Mouse (Mus musculus) limb, embryonic 11.5 days (tissue): ENCODE measurements around the gene Ajap1. TPM values are rescaled to one million over a fixed set of nuclear protein-coding genes. Genes with fewer than 3 reads are reported as not detected.

ENCODE experiments used
- ATAC-seq: fragments of 200-750 bp; cut with Nextera tagmentation; 2 replicates; pipeline ENCODE4 v1.8.0; 2017; ENCODE audit warnings: low read depth; ENCODE audit not compliant: insufficient number of reproducible peaks, low FRiP score, low TSS enrichment
- DNase-seq: peaks from one replicate; pipeline ENCODE4 v3.0.0-alpha.2; 2015; ENCODE audit warnings: low spot score
- H3K27ac ChIP-seq: fragments of 300-500 bp; sonication (generic); replicated peaks from 2 replicates; pipeline ENCODE4 v1.5.1; 2014; ENCODE audit warnings: low read depth, mild to moderate bottlenecking, low read length
- H3K27me3 ChIP-seq: fragments of 300-500 bp; sonication (generic); 2 replicates; pipeline ENCODE4 v1.6.1; 2014; ENCODE audit warnings: mild to moderate bottlenecking, low read length, mixed read lengths; ENCODE audit not compliant: control insufficient read depth, insufficient read depth
- H3K36me3 ChIP-seq: fragments of 300-500 bp; sonication (generic); 2 replicates; pipeline ENCODE4 v1.6.1; 2014; ENCODE audit warnings: mild to moderate bottlenecking, low read length, moderate library complexity, mixed read lengths; ENCODE audit not compliant: control insufficient read depth, insufficient read depth
- H3K4me1 ChIP-seq: fragments of 300-500 bp; sonication (generic); 2 replicates; pipeline ENCODE4 v1.6.1; 2014; ENCODE audit warnings: low read length, mixed read lengths; ENCODE audit not compliant: control insufficient read depth, insufficient read depth
- H3K4me2 ChIP-seq: fragments of 300-500 bp; sonication (generic); 2 replicates; pipeline ENCODE4 v1.6.1; 2014; ENCODE audit warnings: low read depth, mild to moderate bottlenecking, moderate library complexity; ENCODE audit not compliant: severe bottlenecking
- H3K4me3 ChIP-seq: fragments of 300-500 bp; sonication (generic); 2 replicates; pipeline ENCODE4 v1.5.1; 2014; ENCODE audit warnings: low read depth, low read length
- H3K9ac ChIP-seq: fragments of 300-500 bp; sonication (generic); 2 replicates; pipeline ENCODE4 v1.6.1; 2014; ENCODE audit warnings: mild to moderate bottlenecking, low read length
- H3K9me3 ChIP-seq: fragments of 300-500 bp; sonication (generic); 2 replicates; pipeline ENCODE4 v1.6.1; 2016; ENCODE audit warnings: low read length; ENCODE audit not compliant: control insufficient read depth
- WGBS: fragments of 180-500 bp; shearing (Covaris S2); extraction: QIAGEN DNeasy Blood & Tissue Kit; methylation state at CpG from one replicate; pipeline ENCODE4 v1.1.7; 2014; 5-methylcytosine and 5-hydroxymethylcytosine counted together
- polyA plus RNA-seq: library from polyadenylated mRNA; unstranded; fragments of >200 nt; fragmentation: Nextera tagmentation; extraction: Ambion mirVana; gene quantifications from 2 replicates; pipeline ENCODE4 v1.2.1, GENCODE M21; 2014

The Ajap1 gene
- polyA plus RNA-seq, 1 experiment from 2014 or later: 0.65 TPM

- no peaks in the 10 kb centered on the region for H3K9me3 ChIP-seq
- H3K27me3 ChIP-seq: no peaks in the 10 kb centered on the region
- no peak overlapping the region for H3K9ac ChIP-seq
- ATAC-seq (peak; percentile 44; the same call in 1 of the 2 replicates), DNase-seq (peak; percentile 47)
- 16% methylated on average over 10 of the region's 10 CpGs for WGBS
- no peaks in the 10 kb centered on the region for H3K36me3 ChIP-seq
- H3K4me2 ChIP-seq: no peak overlapping the region; the same call in 1 of the 2 replicates
- H3K27ac ChIP-seq: no peak overlapping the region
- peaks cover 6% of the 10 kb centered on the region for H3K4me1 ChIP-seq
- H3K4me3 ChIP-seq: no peak overlapping the region
These were observed 113.9 kb downstream of the Ajap1 start for GRCm38 (mm10) chr4:153368620-153369159.

GRCm38 (mm10) chr4:153360868-153361545 is 121.6 kb downstream of the Ajap1 start:
- H3K9me3 ChIP-seq: no peaks in the 10 kb centered on the region
- no peaks in the 10 kb centered on the region for H3K27me3 ChIP-seq
- no peak overlapping the region for H3K4me3 ChIP-seq
- H3K4me1 ChIP-seq: 0 out of 2 replicates have a peak, but pooled peaks cover 2% of the 10 kb centered on the region
- no peak for ATAC-seq
- H3K36me3 ChIP-seq: no peaks in the 10 kb centered on the region
- DNase-seq: no peak
- H3K27ac ChIP-seq: no peak overlapping the region
- 33% methylated on average over 13 of the region's 13 CpGs for WGBS
- no peak overlapping the region for H3K4me2 ChIP-seq
- no peak overlapping the region for H3K9ac ChIP-seq

- no peaks in the 10 kb centered on the region for H3K36me3 ChIP-seq
- ATAC-seq: no peak
These were observed 124.4 kb downstream of the Ajap1 start for GRCm38 (mm10) chr4:153358243-153358550.

GRCm38 (mm10) chr4:153357539-153358242 is 124.9 kb downstream of the Ajap1 start:
- H3K27ac ChIP-seq: no peak overlapping the region

More at GRCm38 (mm10) chr4:153358243-153358550, 124.4 kb downstream of the Ajap1 start:
- no peak overlapping the region for H3K9ac ChIP-seq
- 0 out of 2 replicates have a peak, but pooled peaks cover 2% of the 10 kb centered on the region for H3K4me1 ChIP-seq
- DNase-seq: no peak
- H3K4me2 ChIP-seq: no peak overlapping the region
- no peak overlapping the region for H3K4me3 ChIP-seq
- no peaks in the 10 kb centered on the region for H3K9me3 ChIP-seq
- no peak overlapping the region for H3K27ac ChIP-seq
- WGBS: 82% methylated on average over 7 of the region's 7 CpGs
- H3K27me3 ChIP-seq: no peaks in the 10 kb centered on the region

GRCm38 (mm10) chr4:153356236-153356635 is 126.4 kb downstream of the Ajap1 start:
- Histone ChIP-seq H3K4me3 (no peak overlapping the region), H3K9me3 (no peaks in the 10 kb centered on the region), H3K27me3 (no peaks in the 10 kb centered on the region), H3K4me2 (no peak overlapping the region), H3K9ac (no peak overlapping the region), H3K27ac (no peak overlapping the region), H3K36me3 (no peaks in the 10 kb centered on the region), H3K4me1 (no peaks in the 10 kb centered on the region)
- DNase-seq (no peak), ATAC-seq (no peak)
- WGBS: 90% methylated on average over 4 of the region's 4 CpGs

More at GRCm38 (mm10) chr4:153357539-153358242, 124.9 kb downstream of the Ajap1 start:
- Histone ChIP-seq H3K36me3 (no peaks in the 10 kb centered on the region), H3K9me3 (no peaks in the 10 kb centered on the region), H3K4me3 (no peak overlapping the region), H3K27me3 (no peaks in the 10 kb centered on the region), H3K4me2 (no peak overlapping the region), H3K4me1 (0 out of 2 replicates have a peak, but pooled peaks cover 2% of the 10 kb centered on the region), H3K9ac (no peak overlapping the region)
- 51% methylated on average over 9 of the region's 9 CpGs for WGBS
- ATAC-seq (no peak), DNase-seq (peak; percentile 91)

GRCm38 (mm10) chr4:153344999-153345398 is 137.6 kb downstream of the Ajap1 start:
- Histone ChIP-seq H3K27ac (no peak overlapping the region), H3K4me2 (no peak overlapping the region), H3K9ac (no peak overlapping the region), H3K27me3 (no peaks in the 10 kb centered on the region), H3K36me3 (no peaks in the 10 kb centered on the region), H3K9me3 (peaks cover 2% of the 10 kb centered on the region; the same call in 1 of the 2 replicates), H3K4me3 (no peak overlapping the region), H3K4me1 (no peaks in the 10 kb centered on the region)
- DNase-seq: no peak
- ATAC-seq: no peak
- WGBS: 95% methylated on average over 3 of the region's 3 CpGs

- Histone ChIP-seq H3K4me3 (no peak overlapping the region), H3K9ac (no peak overlapping the region), H3K4me2 (no peak overlapping the region), H3K27me3 (no peaks in the 10 kb centered on the region), H3K9me3 (0 out of 2 replicates have a peak, but pooled peaks cover 2% of the 10 kb centered on the region), H3K36me3 (no peaks in the 10 kb centered on the region), H3K27ac (no peak overlapping the region), H3K4me1 (no peaks in the 10 kb centered on the region)
- no peak for ATAC-seq
- no peak for DNase-seq
These were observed 141.7 kb downstream of the Ajap1 start for GRCm38 (mm10) chr4:153340887-153341286.

GRCm38 (mm10) chr4:153335301-153335799 is 147.3 kb downstream of the Ajap1 start:
- ATAC-seq (no peak), DNase-seq (no peak)
- WGBS: 79% methylated on average over 15 of the region's 15 CpGs
- H3K9me3 ChIP-seq: no peaks in the 10 kb centered on the region
- no peak overlapping the region for H3K4me3 ChIP-seq
- H3K9ac ChIP-seq: no peak overlapping the region
- no peak overlapping the region for H3K27ac ChIP-seq
- H3K4me2 ChIP-seq: no peak overlapping the region
- no peaks in the 10 kb centered on the region for H3K27me3 ChIP-seq
- H3K36me3 ChIP-seq: no peaks in the 10 kb centered on the region
- H3K4me1 ChIP-seq: no peaks in the 10 kb centered on the region
